11 mouse cellular contexts compared by ENCODE assay signal in genomic region chr11:97816916-97817315, GRCm38 (mm10). TPM values are rescaled to one million over a fixed set of nuclear protein-coding genes. Genes with fewer than 3 reads are reported as not detected.
A peak's percentile ranks its signal among the peaks of the same experiment; 100 is the strongest.
DNase-seq lines count a peak whose midpoint lies in the region; ATAC-seq and TF ChIP-seq lines count a peak whose summit lies in the region.
"Had no signal": no experiment of that assay in that cellular context is flagged by ENCODE, and none has a peak within 500 bp of the region (broad histone marks: within the 10 kb centered on the region; RNA-seq: fewer than 3 reads in every experiment).

No protein-coding gene starts in this region.

- peaks cover 43% of the 10 kb centered on the region for H3K36me3 ChIP-seq in hindbrain, embryonic 10.5 days
- no peaks in the 10 kb centered on the region for H3K36me3 ChIP-seq in hindbrain, embryonic 11.5 days (ENCODE audit: control insufficient read depth, insufficient read depth, low read length)
- H3K36me3 ChIP-seq in testis, adult 2 months (ENCODE audit: control insufficient read depth, insufficient read depth, low read length) = no peaks in the 10 kb centered on the region

- no peak overlapping the region for H3K4me3 ChIP-seq in hindbrain, embryonic 10.5 days
- no peak overlapping the region for H3K4me3 ChIP-seq in hindbrain, embryonic 11.5 days (ENCODE audit: low read depth, low read length)
- no peak overlapping the region for H3K4me3 ChIP-seq in testis, adult 2 months (ENCODE audit: control insufficient read depth, low read depth, low read length)

- 50% methylated on average over 9 of the region's 9 CpGs for whole genome bisulfite sequencing in hindbrain, embryonic 10.5 days
- 57% methylated on average over 9 of the region's 9 CpGs for WGBS in hindbrain, embryonic 11.5 days

- TF ChIP-seq POLR2A in testis, adult 2 months (IDR thresholded peaks at IDR 0.05; ENCODE audit: control insufficient read depth, low read depth, low read length) = no peak

- H3K9me3 ChIP-seq in hindbrain, embryonic 10.5 days = no peaks in the 10 kb centered on the region
- H3K9me3 ChIP-seq in hindbrain, embryonic 11.5 days (ENCODE audit: control insufficient read depth, low read length) = no peaks in the 10 kb centered on the region

- no peak overlapping the region for H3K4me2 ChIP-seq in hindbrain, embryonic 11.5 days (replicated peaks; ENCODE audit: low read depth, low read length)

- no peak for DNase-seq in hindbrain, embryonic 10.5 days (ENCODE audit: low spot score)
- DNase-seq in hindbrain, embryonic 11.5 days (ENCODE audit: low spot score) = no peak
- DNase-seq in testis, postnatal 10 days (ENCODE audit: low spot score) = no peak
- peak; percentile 41 to 59 for DNase-seq in kidney, postnatal 25 days
- no peak for DNase-seq in layer of hippocampus, adult 8-10 months (ENCODE audit: low spot score in 2 of 2)
- no peak for DNase-seq in thymus, postnatal 10 days (ENCODE audit: low spot score in 2 of 2)
- DNase-seq in retina, postnatal 1 day = no peak
- DNase-seq: lung, postnatal 10 days; right cerebral cortex, adult 18-20 months had no signal

- H3K4me1 ChIP-seq in hindbrain, embryonic 10.5 days (replicated peaks) = peaks cover 92% of the 10 kb centered on the region
- H3K4me1 ChIP-seq in hindbrain, embryonic 11.5 days (replicated peaks; ENCODE audit: control insufficient read depth, insufficient read depth, low read length) = peaks cover 28% of the 10 kb centered on the region
- peaks cover 12% of the 10 kb centered on the region for H3K4me1 ChIP-seq in testis, adult 2 months (ENCODE audit: control insufficient read depth, insufficient read depth, low read length)

- no peak for ATAC-seq in hindbrain, embryonic 11.5 days (ENCODE audit: low FRiP score)

- TF ChIP-seq CTCF in testis, adult 2 months (IDR thresholded peaks at IDR 0.05; ENCODE audit: control insufficient read depth, insufficient read depth, insufficient replicate concordance, low read depth, low read length) = no peak

- no peak overlapping the region for H3K9ac ChIP-seq in hindbrain, embryonic 11.5 days (ENCODE audit: low read depth, low read length)

- peak overlapping the region; percentile 91 for H3K27ac ChIP-seq in hindbrain, embryonic 10.5 days
- no peak overlapping the region for H3K27ac ChIP-seq in hindbrain, embryonic 11.5 days (ENCODE audit: low read depth, low read length)
- peak overlapping the region; percentile 55 for H3K27ac ChIP-seq in testis, adult 2 months (ENCODE audit: control insufficient read depth, insufficient read depth, low read depth, low read length)

- H3K27me3 ChIP-seq in hindbrain, embryonic 10.5 days (ENCODE audit: insufficient read depth, poor library complexity, severe bottlenecking) = no peaks in the 10 kb centered on the region
- no peaks in the 10 kb centered on the region for H3K27me3 ChIP-seq in hindbrain, embryonic 11.5 days (ENCODE audit: control insufficient read depth, insufficient read depth, low read length)
- H3K27me3 ChIP-seq in testis, adult 2 months (ENCODE audit: control insufficient read depth, insufficient read depth, low read length) = no peaks in the 10 kb centered on the region

RNA-seq across cellular contexts. Expression of gene Lasp1, which starts 18.1 kb away (rescaled TPM):
- polyA plus RNA-seq in hindbrain, embryonic 10.5 days (2016; fragmentation: Nextera tagmentation; extraction: Ambion mirVana) = 77.7 and 90.1 TPM in 2 replicates
- polyA plus RNA-seq in hindbrain, embryonic 11.5 days (2014; fragmentation: Nextera tagmentation; extraction: Ambion mirVana) = 45.8 and 61.1 TPM in 2 replicates
- 21.4 and 23.1 TPM in 2 replicates for polyA plus RNA-seq in testis, adult 2 months (2012; rRNA removed)
- total RNA-seq in layer of hippocampus, adult 8-10 months (2022) = 100 to 1,000 TPM; 102 to 109 (median 104) TPM

RNA-seq across cellular contexts. Expression of gene B230217C12Rik, which starts 23.7 kb away (rescaled TPM):
- polyA plus RNA-seq in hindbrain, embryonic 10.5 days (2016; fragmentation: Nextera tagmentation; extraction: Ambion mirVana) = 10.0 and 12.3 TPM in 2 replicates
- 15.1 TPM in 2 replicates for polyA plus RNA-seq in hindbrain, embryonic 11.5 days (2014; fragmentation: Nextera tagmentation; extraction: Ambion mirVana)
- polyA plus RNA-seq in testis, adult 2 months (2012; rRNA removed) = 2.7 and 3.5 TPM in 2 replicates
- 10 to 100 TPM; 58.6 to 70.2 (median 68.1) TPM for total RNA-seq in layer of hippocampus, adult 8-10 months (2022)

RNA-seq across cellular contexts. Expression of gene Rpl23, which starts 34.7 kb away (rescaled TPM):
- polyA plus RNA-seq in hindbrain, embryonic 10.5 days (2016; fragmentation: Nextera tagmentation; extraction: Ambion mirVana) = 381 and 439 TPM in 2 replicates
- 437 and 458 TPM in 2 replicates for polyA plus RNA-seq in hindbrain, embryonic 11.5 days (2014; fragmentation: Nextera tagmentation; extraction: Ambion mirVana)
- polyA plus RNA-seq in testis, adult 2 months (2012; rRNA removed) = 120 and 126 TPM in 2 replicates
- 100 to 1,000 TPM; 304 to 481 (median 389) TPM for total RNA-seq in layer of hippocampus, adult 8-10 months (2022)

RNA-seq across cellular contexts. Expression of gene 1700001P01Rik, which starts 41.2 kb away (rescaled TPM):
- polyA plus RNA-seq in hindbrain, embryonic 10.5 days (2016; fragmentation: Nextera tagmentation; extraction: Ambion mirVana) = 0.37 and 0.80 TPM in 2 replicates
- polyA plus RNA-seq in hindbrain, embryonic 11.5 days (2014; fragmentation: Nextera tagmentation; extraction: Ambion mirVana) = 0.39 and 0.60 TPM in 2 replicates
- 174 and 181 TPM in 2 replicates for polyA plus RNA-seq in testis, adult 2 months (2012; rRNA removed)
- total RNA-seq in layer of hippocampus, adult 8-10 months (2022) = 1 to 10 TPM in 1 of 4 experiments, under 1 TPM in 2, not detected in 1; 0.93 to 1.4 (median 0.98) TPM
- total RNA-seq: hematopoietic stem cell, adult 5-6 weeks had no signal

RNA-seq across cellular contexts. Expression of gene Cwc25, which starts 50.6 kb away (rescaled TPM):
- polyA plus RNA-seq in hindbrain, embryonic 10.5 days (2016; fragmentation: Nextera tagmentation; extraction: Ambion mirVana) = 19.4 and 20.6 TPM in 2 replicates
- polyA plus RNA-seq in hindbrain, embryonic 11.5 days (2014; fragmentation: Nextera tagmentation; extraction: Ambion mirVana) = 13.1 and 17.0 TPM in 2 replicates
- 5.6 and 6.3 TPM in 2 replicates for polyA plus RNA-seq in testis, adult 2 months (2012; rRNA removed)
- 10 to 100 TPM; 18.6 to 22.2 (median 20.6) TPM for total RNA-seq in layer of hippocampus, adult 8-10 months (2022)

Comparison
In these comparisons a context has a peak if more than half of its experiments do, and no peak if none do; other contexts are left out.
1. DNase-seq: peak in kidney, postnatal 25 days (2 of 2); none in hindbrain, embryonic 10.5 days (single experiment), hindbrain, embryonic 11.5 days (single experiment), testis, postnatal 10 days (single experiment), layer of hippocampus, adult 8-10 months (0 of 2), thymus, postnatal 10 days (0 of 2) and retina, postnatal 1 day (single experiment).